Comparison of ENCODE assay signal across 9 mouse cellular contexts in genomic region chr11:70608381-70609066, GRCm38 (mm10). TPM values are rescaled to one million over a fixed set of nuclear protein-coding genes. Genes with fewer than 3 reads are reported as not detected.
A peak's percentile ranks its signal among the peaks of the same experiment; 100 is the strongest.
DNase-seq lines count a peak whose midpoint lies in the region; ATAC-seq and TF ChIP-seq lines count a peak whose summit lies in the region.
"Had no signal": no experiment of that assay in that cellular context is flagged by ENCODE, and none has a peak within 500 bp of the region (broad histone marks: within the 10 kb centered on the region; RNA-seq: fewer than 3 reads in every experiment).

No protein-coding gene starts in this region.

- 88% methylated on average over 26 of the region's 26 CpGs for WGBS in hindbrain, embryonic 16.5 days

- ATAC-seq in hindbrain, embryonic 16.5 days, result no peak

- peaks cover 59% of the 10 kb centered on the region for H3K36me3 ChIP-seq in hindbrain, embryonic 16.5 days (ENCODE audit: control insufficient read depth, insufficient read depth, low read length)

- H3K4me1 ChIP-seq in embryonic fibroblast, embryonic 13.5 days (ENCODE audit: control insufficient read depth, insufficient read depth, low read length), result no peaks in the 10 kb centered on the region
- no peaks in the 10 kb centered on the region for H3K4me1 ChIP-seq in hindbrain, embryonic 16.5 days (ENCODE audit: control insufficient read depth, insufficient read depth, low read depth, low read length)

- intact Hi-C loops in gastrocnemius, postnatal 14 days (cut with DNase I; ENCODE audit: low total_unique reads), result loop anchor here (5.0 to 10.0 kb wide), 2 partner anchors 76 to 154 kb away; partner anchors contain the start of genes Cxcl16, Gm40193, Med11 and Zmynd15
- intact Hi-C loops in gastrocnemius, postnatal 36 days (cut with DNase I), result loop anchor here (5.0 kb wide), 2 partner anchors 71 to 176 kb away; partner anchors contain the start of gene Arrb2

- peak; percentile 38 for DNase-seq in gastrocnemius, postnatal 14 days
- DNase-seq in gastrocnemius, postnatal 36 days, result no peak
- DNase-seq in CD4-positive helper T cell, adult 2 months (ENCODE audit: low read depth, low spot score), result peak; percentile 33
- DNase-seq in lung, postnatal 10 days, result peak; percentile 35
- no peak for DNase-seq in layer of hippocampus, adult 18-20 months (ENCODE audit: low spot score in 2 of 2)
- DNase-seq in right cerebral cortex, adult 18-20 months, result no peak

- H3K27me3 ChIP-seq in hindbrain, embryonic 16.5 days (replicated peaks; ENCODE audit: control insufficient read depth, insufficient read depth, low read length), result no peaks in the 10 kb centered on the region

- peak; percentile 69; the same call in 1 of the 2 replicates for TF ChIP-seq CTCF in embryonic fibroblast, embryonic 13.5 days (IDR thresholded peaks at IDR 0.05; ENCODE audit: borderline replicate concordance, insufficient read depth, low read length)

- no peak overlapping the region for H3K4me2 ChIP-seq in hindbrain, embryonic 16.5 days (ENCODE audit: low read length)

- no peak for TF ChIP-seq POLR2A in embryonic fibroblast, embryonic 13.5 days (IDR thresholded peaks at IDR 0.05; ENCODE audit: low read depth, low read length)

- no peak overlapping the region for H3K27ac ChIP-seq in embryonic fibroblast, embryonic 13.5 days (ENCODE audit: insufficient read depth, low read length)
- H3K27ac ChIP-seq in hindbrain, embryonic 16.5 days (ENCODE audit: low read depth, low read length), result no peak overlapping the region

- no peaks in the 10 kb centered on the region for H3K9me3 ChIP-seq in hindbrain, embryonic 16.5 days (ENCODE audit: control insufficient read depth, low read length)

- no peak overlapping the region for H3K9ac ChIP-seq in hindbrain, embryonic 16.5 days (ENCODE audit: low read depth, low read length)

- no peak overlapping the region for H3K4me3 ChIP-seq in embryonic fibroblast, embryonic 13.5 days (ENCODE audit: insufficient read depth, low read length)
- no peak overlapping the region for H3K4me3 ChIP-seq in hindbrain, embryonic 16.5 days (ENCODE audit: low read length)

RNA-seq across cellular contexts. Expression of gene 4930544D05Rik, which starts 7.1 kb away (rescaled TPM):
- total RNA-seq in gastrocnemius, postnatal 14 days (2021), result not detected
- not detected for total RNA-seq in gastrocnemius, postnatal 36 days (2021)
- not detected in 2 replicates for polyA plus RNA-seq in embryonic fibroblast, embryonic 13.5 days (2011; ENCODE audit: insufficient read length, low read depth, missing spikeins)
- total RNA-seq in layer of hippocampus, adult 18-20 months (2021), result under 1 TPM; 0.58 to 0.77 TPM
- polyA plus RNA-seq in hindbrain, embryonic 16.5 days (2015; fragmentation: Nextera tagmentation; extraction: Ambion mirVana), result not detected in 2 replicates
- polyA plus RNA-seq: heart, embryonic 14.5 days had no signal

RNA-seq across cellular contexts. Expression of gene Chrne, which starts 10.5 kb away (rescaled TPM):
- 10 to 100 TPM; 38.7 to 39.4 TPM for total RNA-seq in gastrocnemius, postnatal 14 days (2021)
- 10 to 100 TPM; 18.0 to 28.1 TPM for total RNA-seq in gastrocnemius, postnatal 36 days (2021)
- not detected in 2 replicates for polyA plus RNA-seq in embryonic fibroblast, embryonic 13.5 days (2011; ENCODE audit: insufficient read length, low read depth, missing spikeins)
- total RNA-seq in layer of hippocampus, adult 18-20 months (2021), result not detected
- not detected in 2 replicates for polyA plus RNA-seq in hindbrain, embryonic 16.5 days (2015; fragmentation: Nextera tagmentation; extraction: Ambion mirVana)
- polyA plus RNA-seq: heart, embryonic 14.5 days had no signal

RNA-seq across cellular contexts. Expression of gene Gp1ba, which starts 30.4 kb away (rescaled TPM):
- total RNA-seq in gastrocnemius, postnatal 14 days (2021), result under 1 TPM in 1 of 2 experiments, not detected in 1; 0.08 TPM
- not detected for total RNA-seq in gastrocnemius, postnatal 36 days (2021)
- polyA plus RNA-seq in embryonic fibroblast, embryonic 13.5 days (2011; ENCODE audit: insufficient read length, low read depth, missing spikeins), result not detected in 2 replicates
- total RNA-seq in layer of hippocampus, adult 18-20 months (2021), result not detected
- polyA plus RNA-seq in hindbrain, embryonic 16.5 days (2015; fragmentation: Nextera tagmentation; extraction: Ambion mirVana), result 0.19 and 0.29 TPM in 2 replicates

RNA-seq across cellular contexts. Expression of gene Rnf167, which starts 38.5 kb away (rescaled TPM):
- total RNA-seq in gastrocnemius, postnatal 14 days (2021), result 10 to 100 TPM; 34.9 to 35.7 TPM
- 10 to 100 TPM; 27.3 to 33.8 TPM for total RNA-seq in gastrocnemius, postnatal 36 days (2021)
- polyA plus RNA-seq in embryonic fibroblast, embryonic 13.5 days (2011; ENCODE audit: insufficient read length, low read depth, missing spikeins), result 14.9 and 19.5 TPM in 2 replicates
- 10 to 100 TPM; 88.7 to 91.8 TPM for total RNA-seq in layer of hippocampus, adult 18-20 months (2021)
- polyA plus RNA-seq in hindbrain, embryonic 16.5 days (2015; fragmentation: Nextera tagmentation; extraction: Ambion mirVana), result 105 and 110 TPM in 2 replicates

RNA-seq across cellular contexts. Expression of gene Slc25a11, which starts 38.8 kb away (rescaled TPM):
- total RNA-seq in gastrocnemius, postnatal 14 days (2021), result 100 to 1,000 TPM; 278 to 315 TPM
- 100 to 1,000 TPM; 308 to 309 TPM for total RNA-seq in gastrocnemius, postnatal 36 days (2021)
- polyA plus RNA-seq in embryonic fibroblast, embryonic 13.5 days (2011; ENCODE audit: insufficient read length, low read depth, missing spikeins), result 75.9 and 81.1 TPM in 2 replicates
- 100 to 1,000 TPM; 121 to 123 TPM for total RNA-seq in layer of hippocampus, adult 18-20 months (2021)
- polyA plus RNA-seq in hindbrain, embryonic 16.5 days (2015; fragmentation: Nextera tagmentation; extraction: Ambion mirVana), result 185 and 191 TPM in 2 replicates

Comparison
In these comparisons a context has a peak if more than half of its experiments do, and no peak if none do; other contexts are left out.
1. DNase-seq: peak in gastrocnemius, postnatal 14 days (single experiment), CD4-positive helper T cell, adult 2 months (single experiment) and lung, postnatal 10 days (single experiment); none in gastrocnemius, postnatal 36 days (0 of 2), layer of hippocampus, adult 18-20 months (0 of 2) and right cerebral cortex, adult 18-20 months (single experiment).
2. RNA of gene Chrne, which starts 10.5 kb away (total RNA-seq): 38.7 to 39.4 TPM in gastrocnemius, postnatal 14 days and 18.0 to 28.1 TPM in gastrocnemius, postnatal 36 days; not detected in layer of hippocampus, adult 18-20 months; every median in the first group is over 10 times any median in the second.